7 mouse cellular contexts compared by ENCODE assay signal in the genomic region with DNA sequence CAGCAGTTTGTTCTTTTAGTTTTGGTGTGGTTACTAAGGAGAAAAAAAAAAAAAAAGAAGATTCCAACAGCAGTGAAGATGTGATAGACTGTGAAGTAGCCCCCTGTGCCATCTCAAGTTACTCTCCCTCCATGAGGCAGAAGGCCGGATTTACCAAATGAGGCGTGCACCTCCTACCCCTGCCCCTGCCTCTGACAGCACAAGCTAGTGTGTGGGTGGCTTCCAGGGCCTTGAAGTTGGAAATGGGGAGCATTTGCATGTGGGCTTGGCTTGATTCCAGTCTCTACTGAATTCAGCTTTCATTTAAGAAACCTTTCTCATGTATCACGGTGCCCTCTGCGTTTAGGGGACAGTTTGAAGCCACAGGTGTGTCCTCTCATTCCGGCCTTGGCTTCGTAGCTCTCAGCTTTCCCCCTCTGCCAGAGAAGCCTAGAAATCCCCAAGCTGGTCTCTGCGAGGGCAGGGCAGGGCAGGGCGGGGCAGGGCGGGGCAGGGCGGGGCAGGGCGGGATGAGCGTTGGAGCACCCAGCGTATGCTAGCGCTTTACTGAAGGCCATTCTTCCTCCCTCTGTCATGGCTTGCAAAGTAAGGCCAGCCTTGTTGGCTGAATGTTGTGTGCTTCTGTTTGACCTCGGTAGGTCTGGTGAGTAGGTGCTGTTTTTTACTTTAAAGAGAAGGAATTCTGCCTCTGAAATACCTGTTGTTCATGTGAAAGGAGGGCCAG. TPM values are rescaled to one million over a fixed set of nuclear protein-coding genes. Genes with fewer than 3 reads are reported as not detected.
DNase-seq lines count a peak whose midpoint lies in the region; ATAC-seq and TF ChIP-seq lines count a peak whose summit lies in the region.

No protein-coding gene starts in this region.

- H3K4me2 ChIP-seq in limb, embryonic 12.5 days, result 0 out of 2 replicates have a peak overlapping the region, but pooled peaks have one; percentile 2
- no peak overlapping the region for H3K4me2 ChIP-seq in midbrain, postnatal 0 days (ENCODE audit: low read depth, low read length, poor library complexity, severe bottlenecking)

- no peak for ATAC-seq in limb, embryonic 12.5 days (ENCODE audit: insufficient number of reproducible peaks, insufficient read depth, low FRiP score, low TSS enrichment, low read depth)
- no peak for ATAC-seq in midbrain, postnatal 0 days (ENCODE audit: low FRiP score)

- no peak overlapping the region for H3K27ac ChIP-seq in limb, embryonic 12.5 days
- H3K27ac ChIP-seq in limb, embryonic 10.5 days, result no peak overlapping the region
- no peak overlapping the region for H3K27ac ChIP-seq in midbrain, postnatal 0 days (ENCODE audit: low read depth, low read length)

- WGBS in limb, embryonic 12.5 days, result 22% methylated on average over 15 of the region's 15 CpGs
- WGBS in limb, embryonic 10.5 days, result 23% methylated on average over 15 of the region's 15 CpGs
- WGBS in midbrain, postnatal 0 days, result 51% methylated on average over 15 of the region's 15 CpGs

- no peaks in the 10 kb centered on the region for H3K9me3 ChIP-seq in limb, embryonic 12.5 days
- H3K9me3 ChIP-seq in limb, embryonic 10.5 days (replicated peaks), result no peaks in the 10 kb centered on the region
- H3K9me3 ChIP-seq in midbrain, postnatal 0 days (ENCODE audit: low read length), result no peaks in the 10 kb centered on the region

- no peak for TF ChIP-seq CTCF in midbrain, postnatal 0 days (IDR thresholded peaks at IDR 0.05)

- peaks cover 34% of the 10 kb centered on the region for H3K4me1 ChIP-seq in limb, embryonic 12.5 days (replicated peaks)
- H3K4me1 ChIP-seq in limb, embryonic 10.5 days, result peaks cover 42% of the 10 kb centered on the region
- 0 out of 2 replicates have a peak, but pooled peaks cover 3% of the 10 kb centered on the region for H3K4me1 ChIP-seq in midbrain, postnatal 0 days (ENCODE audit: insufficient read depth, low read length)

- no peak overlapping the region for H3K9ac ChIP-seq in limb, embryonic 12.5 days (replicated peaks)
- no peak overlapping the region for H3K9ac ChIP-seq in midbrain, postnatal 0 days (replicated peaks; ENCODE audit: low read length, poor library complexity, severe bottlenecking)

- no peaks in the 10 kb centered on the region for H3K27me3 ChIP-seq in limb, embryonic 12.5 days
- H3K27me3 ChIP-seq in limb, embryonic 10.5 days (ENCODE audit: low read depth, poor library complexity, severe bottlenecking), result no peaks in the 10 kb centered on the region
- H3K27me3 ChIP-seq in midbrain, postnatal 0 days (ENCODE audit: insufficient read depth, low read length), result no peaks in the 10 kb centered on the region

- H3K36me3 ChIP-seq in limb, embryonic 12.5 days, result no peaks in the 10 kb centered on the region
- no peaks in the 10 kb centered on the region for H3K36me3 ChIP-seq in limb, embryonic 10.5 days
- H3K36me3 ChIP-seq in midbrain, postnatal 0 days (ENCODE audit: insufficient read depth, low read length), result no peaks in the 10 kb centered on the region

- H3K4me3 ChIP-seq in limb, embryonic 12.5 days (replicated peaks), result no peak overlapping the region
- no peak overlapping the region for H3K4me3 ChIP-seq in limb, embryonic 10.5 days
- no peak overlapping the region for H3K4me3 ChIP-seq in midbrain, postnatal 0 days (ENCODE audit: low read depth, low read length)

- no peak for DNase-seq in limb, embryonic 10.5 days (ENCODE audit: low spot score)
- DNase-seq in brain, adult 2 months (ENCODE audit: low read depth, low spot score), result peak; percentile 82
- peak; percentile 33 to 74 for DNase-seq in frontal cortex, adult 2 months (ENCODE audit: extremely low spot score in 1 of 2, low spot score in 1 of 2)
- DNase-seq in midbrain, postnatal 0 days (ENCODE audit: low spot score), result peak; percentile 17
- no peak for DNase-seq in Muller cell, postnatal 12 days (ENCODE audit: inconsistent ontology term)
- no peak for DNase-seq in adipocyte (ENCODE audit: low spot score)

RNA-seq across cellular contexts. Expression of a gene that starts 21.6 kb away (rescaled TPM):
- polyA plus RNA-seq in limb, embryonic 12.5 days (2016; fragmentation: Nextera tagmentation; extraction: Ambion mirVana), result 17.4 and 17.8 TPM in 2 replicates
- polyA plus RNA-seq in limb, embryonic 10.5 days (2016; fragmentation: Nextera tagmentation; extraction: Ambion mirVana), result 10.0 and 12.9 TPM in 2 replicates
- 17.3 and 18.0 TPM in 2 replicates for polyA plus RNA-seq in frontal cortex, adult 2 months (2012; rRNA removed)
- total RNA-seq in midbrain, postnatal 0 days (2014; rRNA removed), result 50.1 and 54.8 TPM in 2 replicates
- polyA plus RNA-seq in midbrain, postnatal 0 days (2015; fragmentation: Nextera tagmentation; extraction: Ambion mirVana), result 13.0 and 16.8 TPM in 2 replicates

Comparison
In these comparisons a context has a peak if more than half of its experiments do, and no peak if none do; other contexts are left out.
1. DNase-seq: peak in brain, adult 2 months (single experiment), frontal cortex, adult 2 months (2 of 2) and midbrain, postnatal 0 days (single experiment); none in limb, embryonic 10.5 days (single experiment), Muller cell, postnatal 12 days (single experiment) and adipocyte (single experiment).